Mouse (Mus musculus): ENCODE results near the gene Tprn.

Tprn gene

GRCm38 (mm10) chr2:25292054-25292544 lies 29.7 kb downstream of the Tprn start:
- DNase-seq (ENCODE audit: low read depth, low spot score): no peak

- DNase-seq (ENCODE audit: low read depth, low spot score): peak; percentile 87
These were observed 30.4 kb downstream of the Tprn start for GRCm38 (mm10) chr2:25292856-25293255.

- DNase-seq (ENCODE audit: low read depth, low spot score): no peak
These were observed 31.3 kb downstream of the Tprn start for GRCm38 (mm10) chr2:25293706-25294105.

GRCm38 (mm10) chr2:25297093-25297492 lies 34.7 kb downstream of the Tprn start:
- no peak for DNase-seq (ENCODE audit: low read depth, low spot score)

- no peak for DNase-seq (ENCODE audit: low read depth, low spot score)
These were observed 35.6 kb downstream of the Tprn start for GRCm38 (mm10) chr2:25298046-25298445.

GRCm38 (mm10) chr2:25303452-25303851 lies 41.0 kb downstream of the Tprn start:
- no peak for DNase-seq (ENCODE audit: low read depth, low spot score)

- no peak for DNase-seq (ENCODE audit: low read depth, low spot score)
These were observed 41.7 kb downstream of the Tprn start for GRCm38 (mm10) chr2:25303931-25304656.

GRCm38 (mm10) chr2:25304657-25305541 lies 42.5 kb downstream of the Tprn start:
- peak; percentile 73 for DNase-seq (ENCODE audit: low read depth, low spot score)

- DNase-seq (ENCODE audit: low read depth, low spot score): no peak
These were observed 43.4 kb downstream of the Tprn start for GRCm38 (mm10) chr2:25305587-25306359.

- DNase-seq (ENCODE audit: low read depth, low spot score): no peak
These were observed 47.8 kb downstream of the Tprn start for GRCm38 (mm10) chr2:25310180-25310579.

GRCm38 (mm10) chr2:25310969-25311368 lies 48.6 kb downstream of the Tprn start:
- peak; percentile 54 for DNase-seq (ENCODE audit: low read depth, low spot score)

- DNase-seq (ENCODE audit: low read depth, low spot score): peak; percentile 67
These were observed 49.1 kb downstream of the Tprn start for GRCm38 (mm10) chr2:25311491-25311891.

- peak; percentile 70 for DNase-seq (ENCODE audit: low read depth, low spot score)
These were observed 55.9 kb downstream of the Tprn start for GRCm38 (mm10) chr2:25318119-25318966.

- peak; percentile 88 for DNase-seq (ENCODE audit: low read depth, low spot score)
These were observed 56.8 kb downstream of the Tprn start, which contains the start of gene Grin1 for GRCm38 (mm10) chr2:25318971-25319773. Grin1 (minus strand) TSS chr2:25319187.

Data from R1 (cell line).